Mouse (Mus musculus) midbrain, embryonic 10.5 days (tissue): ENCODE data around the gene Sgms1. TPM values are rescaled to one million over a fixed set of nuclear protein-coding genes. Genes with fewer than 3 reads are reported as not detected.
A peak's percentile ranks its signal among the peaks of the same experiment; 100 is the strongest.

ENCODE experiments used
- DNase-seq: peaks from one replicate; pipeline ENCODE4 v3.0.0-alpha.2; 2017; ENCODE audit warnings: low spot score
- H3K27ac ChIP-seq: fragments of 300-500 bp; sonication (generic); replicated peaks from 2 replicates; pipeline ENCODE4 v1.5.1; 2016; ENCODE audit warnings: mild to moderate bottlenecking
- H3K27me3 ChIP-seq: fragments of 300-500 bp; sonication (generic); 2 replicates; pipeline ENCODE4 v1.6.1; 2016; ENCODE audit warnings: low read depth, mild to moderate bottlenecking; ENCODE audit not compliant: poor library complexity, severe bottlenecking
- H3K36me3 ChIP-seq: fragments of 300-500 bp; sonication (generic); 2 replicates; pipeline ENCODE4 v1.6.1; 2016; ENCODE audit warnings: mild to moderate bottlenecking, moderate library complexity
- H3K4me1 ChIP-seq: fragments of 300-500 bp; sonication (generic); 2 replicates; pipeline ENCODE4 v1.6.1; 2016
- H3K4me3 ChIP-seq: fragments of 300-500 bp; sonication (generic); 2 replicates; pipeline ENCODE4 v1.5.1; 2016; ENCODE audit warnings: mild to moderate bottlenecking, moderate library complexity
- H3K9me3 ChIP-seq: fragments of 300-500 bp; sonication (generic); replicated peaks from 2 replicates; pipeline ENCODE4 v1.6.1; 2016; ENCODE audit warnings: mild to moderate bottlenecking
- WGBS: fragments of 180-500 bp; shearing (Covaris S2); methylation state at CpG from one replicate; pipeline ENCODE4 v1.1.7; 2016; 5-methylcytosine and 5-hydroxymethylcytosine counted together
- polyA plus RNA-seq: library from polyadenylated mRNA; unstranded; fragments of >200 nt; fragmentation: Nextera tagmentation; extraction: Ambion mirVana; gene quantifications from 2 replicates; pipeline ENCODE4 v1.2.1, GENCODE M21; 2016

The Sgms1 gene
- polyA plus RNA-seq, 1 experiment from 2014 or later: 13.1 TPM

DNA sequence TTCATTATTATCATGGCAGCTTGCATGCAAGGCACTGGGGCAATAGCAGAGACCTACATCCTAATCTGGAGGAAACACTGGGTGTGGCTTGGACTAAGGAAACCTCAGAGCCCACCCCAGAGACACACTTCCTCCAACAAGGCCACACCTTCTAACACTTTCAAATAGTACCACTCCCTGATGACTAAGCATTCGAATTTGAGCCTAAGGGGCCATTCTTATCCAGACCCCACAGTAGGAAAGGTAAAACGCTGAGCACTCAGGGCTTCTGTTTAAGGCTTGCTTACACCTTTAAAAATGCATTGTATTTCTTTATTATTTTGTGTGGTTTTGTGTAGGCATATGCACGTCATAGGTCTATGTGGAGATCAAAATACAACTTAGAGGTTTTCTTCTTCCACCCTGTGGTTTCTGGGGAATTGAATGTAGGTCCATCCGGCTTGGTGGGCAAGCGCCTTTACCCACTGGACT is 217.0 kb downstream of the Sgms1 start:
- DNase-seq: no peak
- no peak overlapping the region for H3K27ac ChIP-seq
- peaks cover 10% of the 10 kb centered on the region; the same call in 1 of the 2 replicates for H3K4me1 ChIP-seq
- 90% methylated on average over 5 of the region's 5 CpGs for WGBS
- H3K27me3 ChIP-seq: no peaks in the 10 kb centered on the region
- H3K36me3 ChIP-seq: no peaks in the 10 kb centered on the region
- no peak overlapping the region for H3K4me3 ChIP-seq
- H3K9me3 ChIP-seq: no peaks in the 10 kb centered on the region

DNA sequence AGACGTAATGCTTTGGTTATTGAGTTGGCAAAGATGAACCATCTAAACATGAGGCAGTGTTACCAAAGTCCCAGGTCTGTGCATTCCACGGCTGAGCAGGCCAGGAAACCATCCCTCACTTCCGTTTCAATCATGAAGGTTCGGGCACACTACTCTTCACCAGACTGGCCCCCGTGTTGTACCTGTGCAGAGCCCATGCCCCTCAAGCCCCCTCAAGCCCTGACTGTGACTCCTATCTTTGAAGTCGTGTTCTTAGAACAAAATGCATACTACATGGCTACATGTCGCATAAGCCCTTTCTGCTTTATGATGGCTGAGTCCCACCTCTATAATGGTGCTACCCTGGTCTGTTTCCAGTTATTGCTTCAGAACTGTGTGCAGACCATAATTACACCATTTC is 217.5 kb downstream of the Sgms1 start:
- H3K4me1 ChIP-seq: peaks cover 10% of the 10 kb centered on the region; the same call in 1 of the 2 replicates
- H3K27ac ChIP-seq: no peak overlapping the region
- H3K9me3 ChIP-seq: no peaks in the 10 kb centered on the region
- 93% methylated on average over 7 of the region's 7 CpGs for WGBS
- H3K27me3 ChIP-seq: no peaks in the 10 kb centered on the region
- DNase-seq: no peak
- no peak overlapping the region for H3K4me3 ChIP-seq
- no peaks in the 10 kb centered on the region for H3K36me3 ChIP-seq

DNA sequence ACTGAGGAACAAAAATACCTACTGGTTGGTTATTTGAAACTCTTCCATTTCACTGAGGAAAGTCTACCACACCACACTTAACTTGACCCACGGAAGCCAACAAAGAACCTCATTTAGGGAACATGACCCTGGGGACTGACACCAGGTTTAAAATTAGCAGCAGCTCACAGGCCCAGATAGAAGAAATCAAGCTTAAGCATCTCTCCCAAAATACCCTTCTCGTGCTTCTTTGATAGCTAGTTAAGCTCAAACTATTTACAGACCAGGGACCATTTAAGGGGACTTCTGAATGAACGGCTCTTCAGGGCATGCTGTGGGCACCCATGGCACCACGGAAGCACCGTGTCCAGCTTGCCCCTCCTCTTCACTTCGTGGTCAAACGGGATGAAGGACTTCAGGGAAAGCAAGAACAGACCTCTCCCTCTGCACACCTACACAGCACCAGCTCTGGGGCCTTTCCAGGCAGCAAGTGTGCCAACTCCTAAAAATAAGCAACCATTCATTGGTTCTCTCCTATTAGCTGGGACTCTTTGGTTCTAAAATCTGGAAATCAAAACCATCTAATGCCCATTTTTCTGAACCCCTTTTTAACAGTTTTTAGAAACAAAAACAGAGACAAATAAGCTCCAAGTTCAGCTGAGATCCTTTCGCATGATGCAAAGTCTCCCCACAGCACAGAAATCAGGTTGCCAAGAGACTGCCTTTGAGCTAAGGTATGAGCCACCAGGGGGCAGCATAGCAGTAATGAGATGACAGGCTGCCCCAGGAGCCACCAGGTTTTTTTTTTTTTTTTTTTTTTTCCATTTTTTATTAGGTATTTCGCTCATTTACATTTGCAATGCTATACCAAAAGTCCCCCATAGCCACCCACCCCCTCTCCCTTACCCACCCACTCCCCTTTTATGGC is 219.6 kb downstream of the Sgms1 start:
- DNase-seq: peak; percentile 53
- Histone ChIP-seq H3K4me3 (no peak overlapping the region), H3K27me3 (no peaks in the 10 kb centered on the region), H3K27ac (no peak overlapping the region), H3K9me3 (no peaks in the 10 kb centered on the region), H3K4me1 (peaks cover 10% of the 10 kb centered on the region; the same call in 1 of the 2 replicates), H3K36me3 (no peaks in the 10 kb centered on the region)
- 82% methylated on average over 8 of the region's 9 CpGs for WGBS

DNA sequence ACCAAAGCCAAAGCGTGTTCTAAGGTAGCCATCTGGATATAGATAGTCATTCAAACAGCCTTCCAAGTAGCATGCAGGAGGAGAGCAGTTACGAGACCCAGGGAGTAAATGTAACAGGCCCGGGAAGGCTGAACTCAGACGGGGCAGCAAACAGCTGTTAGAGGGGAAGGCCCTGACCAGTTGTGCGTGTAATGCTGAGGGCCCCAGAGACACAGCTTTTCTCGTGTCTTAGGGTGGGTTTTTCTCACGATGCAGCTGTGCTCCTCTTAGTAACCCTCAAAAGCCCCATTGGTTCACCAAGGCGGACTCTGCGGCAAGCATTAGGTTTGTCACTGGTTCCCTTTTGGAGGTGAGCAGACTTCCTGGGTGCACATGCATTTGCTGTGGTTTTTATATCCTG is 221.5 kb downstream of the Sgms1 start:
- Histone ChIP-seq H3K4me1 (no peaks in the 10 kb centered on the region), H3K27me3 (no peaks in the 10 kb centered on the region), H3K4me3 (no peak overlapping the region), H3K9me3 (no peaks in the 10 kb centered on the region), H3K36me3 (no peaks in the 10 kb centered on the region), H3K27ac (no peak overlapping the region)
- no peak for DNase-seq
- 93% methylated on average over 9 of the region's 9 CpGs for WGBS

DNA sequence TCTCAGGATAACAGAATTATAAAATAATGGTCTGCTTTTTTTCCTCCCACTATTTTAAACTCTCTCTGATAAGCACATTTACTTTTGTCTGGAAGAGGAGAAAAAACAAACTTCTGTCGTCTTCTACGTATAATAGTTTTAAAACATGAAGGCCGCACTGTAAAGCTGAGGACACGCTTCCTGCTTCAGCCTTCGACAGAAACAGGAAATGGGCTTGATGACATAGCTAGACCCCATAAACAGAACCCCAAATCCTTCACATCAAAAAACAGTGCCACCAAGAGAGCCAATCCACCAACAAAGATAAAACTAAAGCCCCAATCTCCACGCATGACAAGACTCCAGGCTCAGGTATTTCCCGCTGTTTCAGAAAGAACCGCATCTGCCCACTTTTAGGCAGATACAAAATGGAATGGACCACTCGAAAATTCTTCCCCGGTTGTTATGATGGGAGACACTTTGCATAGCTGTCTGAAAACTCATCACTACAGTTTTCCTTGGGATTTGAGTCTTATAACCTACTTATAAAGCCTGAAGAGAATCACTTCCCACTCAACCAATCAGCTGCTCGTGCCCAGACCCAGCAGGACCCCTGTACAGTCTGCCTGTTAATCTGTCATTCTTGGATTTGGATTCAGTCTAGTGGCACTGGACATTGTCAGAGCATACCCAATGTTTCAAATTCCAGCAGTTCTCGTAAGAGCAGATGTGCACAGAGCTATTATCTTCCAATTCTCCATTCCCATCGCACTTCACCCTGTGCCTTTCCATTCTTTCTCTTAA is 222.5 kb downstream of the Sgms1 start:
- H3K27me3 ChIP-seq: no peaks in the 10 kb centered on the region
- no peaks in the 10 kb centered on the region for H3K4me1 ChIP-seq
- no peaks in the 10 kb centered on the region for H3K36me3 ChIP-seq
- 91% methylated on average over 13 of the region's 13 CpGs for WGBS
- no peak for DNase-seq
- no peaks in the 10 kb centered on the region for H3K9me3 ChIP-seq
- H3K27ac ChIP-seq: no peak overlapping the region
- no peak overlapping the region for H3K4me3 ChIP-seq

DNA sequence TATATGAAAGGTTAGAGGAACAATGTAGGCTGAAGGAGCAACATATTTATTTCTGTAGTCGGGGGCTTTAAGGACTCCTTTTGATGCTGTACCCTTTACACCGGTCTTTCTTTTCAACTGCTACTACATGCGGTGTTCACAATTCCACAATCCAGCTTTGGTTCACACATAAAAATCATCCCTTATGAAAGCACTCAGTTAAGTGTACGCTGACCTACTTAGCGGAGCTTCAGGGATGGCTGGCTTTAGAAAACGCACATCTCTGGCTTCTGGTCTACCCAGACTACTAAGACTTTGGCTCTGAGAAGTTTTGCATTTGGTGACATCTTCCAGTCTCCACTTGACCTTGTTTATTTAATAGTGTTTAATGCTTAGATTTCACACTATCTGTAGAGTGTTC is 223.8 kb downstream of the Sgms1 start:
- Histone ChIP-seq H3K27ac (no peak overlapping the region), H3K9me3 (no peaks in the 10 kb centered on the region), H3K36me3 (no peaks in the 10 kb centered on the region), H3K4me3 (no peak overlapping the region), H3K27me3 (no peaks in the 10 kb centered on the region), H3K4me1 (no peaks in the 10 kb centered on the region)
- 90% methylated on average over 6 of the region's 6 CpGs for WGBS
- DNase-seq: no peak

DNA sequence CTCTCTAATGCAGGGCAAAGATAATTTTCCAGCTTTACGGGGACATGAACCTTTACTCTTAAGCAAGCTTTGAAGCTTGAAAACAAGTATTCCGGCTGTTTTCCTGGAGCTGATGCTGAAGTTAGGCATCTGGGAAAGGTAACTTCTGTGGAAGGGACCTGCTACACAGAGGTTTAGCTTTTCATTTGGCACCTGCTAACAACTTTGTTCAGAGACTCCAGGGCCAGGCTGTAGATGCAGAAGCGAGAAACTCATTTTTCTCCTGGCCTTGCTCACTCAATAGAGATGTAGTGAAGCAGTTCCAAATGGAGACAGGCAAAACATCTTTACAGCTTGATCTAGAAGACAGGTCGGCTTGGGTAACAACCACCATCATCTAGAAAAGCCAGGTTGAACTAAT is 225.4 kb downstream of the Sgms1 start:
- H3K27me3 ChIP-seq: no peaks in the 10 kb centered on the region
- no peaks in the 10 kb centered on the region for H3K9me3 ChIP-seq
- DNase-seq: no peak
- peaks cover 9% of the 10 kb centered on the region; the same call in 1 of the 2 replicates for H3K36me3 ChIP-seq
- H3K27ac ChIP-seq: no peak overlapping the region
- H3K4me3 ChIP-seq: no peak overlapping the region
- no peaks in the 10 kb centered on the region for H3K4me1 ChIP-seq
- WGBS: 92% methylated on average over 4 of the region's 4 CpGs

DNA sequence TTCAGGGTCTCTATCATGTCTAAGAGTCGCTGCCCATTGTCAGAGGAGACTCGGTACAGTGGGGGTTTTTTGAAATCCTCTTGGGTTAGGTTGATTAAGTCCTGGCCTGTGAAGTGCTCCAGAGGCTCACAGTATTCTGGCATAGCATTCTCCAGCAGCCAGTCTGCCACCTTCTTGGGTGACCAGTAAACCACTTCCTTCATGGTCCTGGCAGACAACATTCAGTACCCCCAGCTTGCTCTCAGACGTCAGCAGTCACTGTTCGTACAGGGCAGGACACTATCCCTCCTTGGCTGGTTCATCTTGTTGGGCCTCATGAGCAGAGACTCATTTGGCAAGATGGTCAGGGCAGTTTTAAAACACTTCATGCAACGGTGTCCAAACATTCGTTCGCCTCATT is 229.6 kb downstream of the Sgms1 start:
- Histone ChIP-seq H3K4me1 (peaks cover 4% of the 10 kb centered on the region), H3K27ac (no peak overlapping the region), H3K9me3 (no peaks in the 10 kb centered on the region), H3K36me3 (peaks cover 17% of the 10 kb centered on the region; the same call in 1 of the 2 replicates), H3K27me3 (no peaks in the 10 kb centered on the region), H3K4me3 (no peak overlapping the region)
- WGBS: 95% methylated on average over 7 of the region's 7 CpGs
- no peak for DNase-seq

DNA sequence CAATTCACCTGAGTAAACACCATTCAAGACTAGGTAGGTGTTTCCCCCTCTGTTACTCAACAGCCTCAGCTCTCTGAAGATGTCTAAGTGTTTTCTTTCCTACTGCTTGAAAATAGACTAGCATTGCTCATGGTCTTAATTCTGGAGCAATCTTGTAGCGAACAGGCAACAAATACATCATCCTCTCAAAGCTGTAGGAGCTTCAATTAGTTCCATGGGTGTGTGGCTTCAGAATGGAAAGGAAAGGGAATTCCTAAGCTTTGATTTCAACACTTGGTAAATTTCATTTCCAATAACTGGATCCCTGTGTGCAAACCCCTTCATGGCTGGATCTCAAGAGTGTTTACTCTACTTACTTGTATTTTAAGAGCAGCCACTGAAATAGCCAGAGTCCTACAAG is 230.3 kb downstream of the Sgms1 start:
- no peak for DNase-seq
- Histone ChIP-seq H3K4me1 (peaks cover 4% of the 10 kb centered on the region), H3K4me3 (no peak overlapping the region), H3K36me3 (peaks cover 17% of the 10 kb centered on the region; the same call in 1 of the 2 replicates), H3K27me3 (no peaks in the 10 kb centered on the region), H3K27ac (no peak overlapping the region), H3K9me3 (no peaks in the 10 kb centered on the region)
- 93% methylated on average over 1 of the region's 1 CpGs for WGBS

DNA sequence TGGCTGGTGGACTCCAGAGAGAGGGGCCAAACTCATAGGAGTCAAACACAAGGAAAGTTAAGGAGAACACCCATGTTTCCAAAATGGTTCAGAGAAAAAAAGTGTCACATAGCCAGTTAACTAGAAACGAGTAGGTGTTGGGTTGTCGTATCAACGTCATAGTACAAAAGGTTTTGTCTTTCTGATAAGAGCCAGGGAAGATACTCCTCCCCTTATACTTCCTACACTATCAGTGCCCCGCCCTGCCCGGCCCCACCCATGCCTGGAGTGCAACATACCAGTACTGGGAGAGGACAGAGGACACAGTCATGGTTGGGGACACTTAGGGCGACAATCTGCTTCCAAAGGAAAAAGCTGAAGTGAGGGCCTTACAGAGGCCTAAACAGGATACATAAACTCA is 232.5 kb downstream of the Sgms1 start:
- Histone ChIP-seq H3K4me3 (no peak overlapping the region), H3K27ac (no peak overlapping the region), H3K36me3 (peaks cover 17% of the 10 kb centered on the region; the same call in 1 of the 2 replicates), H3K9me3 (no peaks in the 10 kb centered on the region), H3K27me3 (no peaks in the 10 kb centered on the region), H3K4me1 (peaks cover 4% of the 10 kb centered on the region)
- no peak for DNase-seq
- WGBS: 88% methylated on average over 6 of the region's 6 CpGs

DNA sequence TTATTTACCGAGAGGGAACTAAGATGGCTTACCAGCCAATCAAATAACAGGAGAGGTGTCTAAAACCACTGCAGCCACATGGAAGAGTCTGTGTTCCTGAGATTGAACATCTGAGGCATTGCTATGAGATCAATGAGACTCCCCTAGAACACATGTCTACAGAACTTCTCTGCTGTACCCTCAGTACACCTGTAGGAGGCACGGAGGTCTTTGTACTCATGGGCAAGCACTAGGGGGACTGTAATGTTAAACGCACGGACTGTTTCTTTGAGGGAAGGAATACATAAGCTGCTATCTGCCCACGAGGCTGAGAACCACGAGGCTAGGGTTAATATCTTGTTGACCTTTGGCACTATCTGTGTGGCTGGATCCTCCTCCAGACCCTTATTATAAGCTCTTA is 237.0 kb downstream of the Sgms1 start:
- Histone ChIP-seq H3K27me3 (no peaks in the 10 kb centered on the region), H3K4me1 (peaks cover 4% of the 10 kb centered on the region), H3K36me3 (no peaks in the 10 kb centered on the region), H3K4me3 (no peak overlapping the region), H3K27ac (no peak overlapping the region), H3K9me3 (no peaks in the 10 kb centered on the region)
- no peak for DNase-seq
- WGBS: 85% methylated on average over 6 of the region's 6 CpGs

DNA sequence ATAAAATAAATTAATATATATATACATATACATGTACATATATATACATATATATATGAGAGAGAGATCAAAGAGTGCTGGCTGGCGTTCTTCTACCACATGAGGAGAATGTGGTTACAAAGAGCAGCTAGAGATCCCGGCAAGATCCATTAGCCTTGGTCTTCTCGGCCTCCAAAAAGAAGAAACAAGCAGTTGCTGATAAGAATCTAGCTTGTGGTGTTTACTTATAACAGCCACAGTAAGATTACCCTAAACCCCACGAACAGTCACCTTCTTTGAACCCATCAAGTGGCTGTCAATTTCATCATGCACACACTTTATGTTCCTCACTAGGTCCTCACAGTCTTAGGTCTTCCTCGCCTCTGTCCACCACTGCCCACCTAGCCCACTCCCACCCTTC is 240.8 kb downstream of the Sgms1 start:
- DNase-seq: no peak
- Histone ChIP-seq H3K36me3 (no peaks in the 10 kb centered on the region), H3K4me3 (no peak overlapping the region), H3K4me1 (no peaks in the 10 kb centered on the region), H3K27me3 (no peaks in the 10 kb centered on the region), H3K9me3 (no peaks in the 10 kb centered on the region), H3K27ac (no peak overlapping the region)
- 89% methylated on average over 5 of the region's 5 CpGs for WGBS

DNA sequence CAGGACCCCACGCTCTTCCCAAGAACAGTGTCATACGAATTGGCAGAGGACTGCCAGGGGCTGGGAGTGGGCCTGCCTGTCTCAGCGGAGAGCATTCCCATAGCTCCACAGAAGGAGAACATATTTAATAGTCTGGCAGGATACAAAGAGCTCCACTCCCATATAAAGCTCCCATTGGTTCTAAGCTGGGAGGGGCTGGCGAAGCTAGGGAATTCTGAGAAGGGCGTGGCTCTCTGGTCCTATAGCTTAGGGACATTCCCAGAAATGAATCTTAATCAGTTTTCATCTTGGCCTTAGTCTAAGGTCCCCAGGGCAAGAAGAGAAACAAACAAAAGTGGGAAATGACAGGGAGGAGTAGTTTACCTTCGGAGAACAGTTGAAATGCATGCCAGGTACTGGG is 247.1 kb downstream of the Sgms1 start:
- 88% methylated on average over 6 of the region's 6 CpGs for WGBS
- Histone ChIP-seq H3K9me3 (no peaks in the 10 kb centered on the region), H3K4me1 (no peaks in the 10 kb centered on the region), H3K27me3 (no peaks in the 10 kb centered on the region), H3K27ac (no peak overlapping the region), H3K4me3 (no peak overlapping the region), H3K36me3 (0 out of 2 replicates have a peak, but pooled peaks cover 2% of the 10 kb centered on the region)
- DNase-seq: no peak
